Mouse (Mus musculus): ENCODE results near the gene Rsg1.

DNA sequence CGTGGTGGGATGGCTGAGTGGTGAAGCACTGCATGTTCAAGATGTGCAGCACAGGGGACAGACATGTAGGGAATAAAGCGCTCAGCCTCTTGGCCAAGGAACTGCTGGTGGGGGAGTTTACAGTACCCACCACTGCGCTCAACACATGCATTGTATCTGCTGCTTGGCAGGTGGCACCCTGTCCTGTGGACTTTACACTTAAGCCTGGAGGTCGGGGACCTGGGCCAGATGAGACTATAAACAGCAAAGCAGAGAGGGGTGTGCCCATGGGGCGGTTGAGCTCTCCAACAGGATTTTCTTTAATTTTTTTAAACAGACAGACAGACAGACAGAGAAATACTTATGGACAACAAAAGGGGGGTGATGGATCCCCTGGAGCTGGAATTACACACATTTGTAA is 6.7 kb upstream of the Rsg1 start:
- TF ChIP-seq POLR2A (IDR thresholded peaks at IDR 0.05; ENCODE audit: low read depth, low read length), result no peak
- no peak for TF ChIP-seq CTCF (IDR thresholded peaks at IDR 0.05; ENCODE audit: borderline replicate concordance, insufficient read depth, low read length)
